Mouse (Mus musculus): ENCODE measurements around the gene Flot2. TPM values are rescaled to one million over a fixed set of nuclear protein-coding genes. Genes with fewer than 3 reads are reported as not detected.
"Not testable (repeated sequence)": the region's sequence is repeated elsewhere in the genome, so short reads cannot be mapped to it uniquely, and the experiment has no call there.

Flot2 gene
- 29.7 and 38.4 TPM in 2 replicates for total RNA-seq (2017)

GRCm38 (mm10) chr11:78037831-78038752 lies at the start of gene Flot2:
Gene Flot2, plus strand, starts transcription at chr11:78037931.
- ATAC-seq (replicated peaks; ENCODE audit: low read depth, poor library complexity, severe bottlenecking) = peak; percentile 78

DNA sequence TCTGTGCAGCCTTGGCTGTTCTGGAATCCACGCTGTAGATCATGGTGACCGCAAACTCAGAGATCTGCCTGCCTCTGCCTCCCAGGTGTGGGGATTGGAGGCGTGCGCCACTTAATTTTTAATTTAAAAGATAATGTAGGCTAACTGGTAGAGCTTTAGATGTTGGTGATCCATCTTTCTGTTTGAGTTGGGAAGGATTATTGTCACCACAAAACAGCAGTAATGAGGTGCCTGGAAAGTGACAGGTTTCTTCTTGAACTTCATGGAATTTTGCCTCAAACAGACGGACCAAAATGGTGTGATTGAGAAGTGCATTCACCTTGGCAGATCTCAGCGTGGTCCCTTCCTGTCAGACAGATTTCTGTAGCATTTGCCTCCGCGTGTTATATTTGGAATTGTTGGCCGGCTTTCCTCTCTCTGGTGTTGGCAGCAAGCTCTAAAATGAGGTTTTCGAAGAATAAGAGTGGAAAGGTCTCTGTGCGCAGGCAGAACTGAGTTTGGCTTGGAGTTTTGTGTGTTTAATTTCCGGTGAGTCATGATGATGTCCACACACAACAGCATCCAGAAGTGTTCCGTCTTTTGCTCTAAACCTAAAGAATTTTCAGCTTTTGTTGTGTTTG lies 48.5 kb upstream of the Flot2 start:
- ATAC-seq (replicated peaks; ENCODE audit: low read depth, poor library complexity, severe bottlenecking) = no peak

- no peak for ATAC-seq (replicated peaks; ENCODE audit: low read depth, poor library complexity, severe bottlenecking)
Measured at GRCm38 (mm10) chr11:77995556-77995955, 42.2 kb upstream of the Flot2 start.

DNA sequence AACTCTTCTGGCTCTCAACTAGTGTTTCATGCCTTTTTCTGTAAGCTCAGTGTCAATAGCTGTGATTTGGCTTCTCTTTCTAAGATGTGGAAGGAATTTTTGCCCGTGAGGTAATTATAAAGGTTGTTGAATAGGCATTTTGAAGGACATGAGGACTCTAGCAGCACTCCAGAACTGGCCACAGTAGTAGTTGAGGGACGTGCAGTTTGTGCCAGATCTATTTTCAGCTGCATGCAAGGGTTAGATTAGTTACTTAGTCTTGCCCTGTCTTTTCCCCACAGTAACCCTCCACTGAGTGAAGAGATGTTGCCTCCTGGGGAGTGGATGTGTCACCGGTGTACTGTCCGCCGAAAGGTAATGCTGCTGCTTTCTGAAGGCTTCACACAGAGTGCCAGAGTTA lies 31.3 kb upstream of the Flot2 start:
- no peak for ATAC-seq (replicated peaks; ENCODE audit: low read depth, poor library complexity, severe bottlenecking)

GRCm38 (mm10) chr11:78019676-78020075 lies 18.1 kb upstream of the Flot2 start:
- ATAC-seq (replicated peaks; ENCODE audit: low read depth, poor library complexity, severe bottlenecking) = peak; percentile 68

DNA sequence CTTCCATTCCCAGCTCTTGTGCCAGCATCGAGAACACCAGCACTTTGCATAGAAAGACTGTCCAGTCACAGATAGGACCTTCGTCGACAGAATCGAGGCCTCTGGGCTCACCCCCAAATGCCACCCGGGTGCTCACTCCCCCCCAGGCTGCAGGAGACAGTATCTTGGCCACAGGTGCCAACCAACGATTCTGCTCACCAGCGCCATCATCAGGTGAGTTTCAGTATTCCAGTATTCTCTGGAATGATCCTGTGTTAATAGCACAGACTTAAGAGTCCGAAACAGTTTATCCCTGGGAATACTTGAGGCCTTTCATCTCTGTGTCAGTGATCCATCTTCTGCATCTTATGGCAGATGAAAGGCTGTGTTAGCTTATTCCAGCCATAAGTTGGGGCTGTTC lies 14.1 kb upstream of the Flot2 start:
- 0 out of 2 replicates have a peak, but pooled peaks have one; percentile 45 for ATAC-seq (replicated peaks; ENCODE audit: low read depth, poor library complexity, severe bottlenecking)

GRCm38 (mm10) chr11:78029240-78029639 lies 8.5 kb upstream of the Flot2 start:
- ATAC-seq (replicated peaks; ENCODE audit: low read depth, poor library complexity, severe bottlenecking) = no peak

DNA sequence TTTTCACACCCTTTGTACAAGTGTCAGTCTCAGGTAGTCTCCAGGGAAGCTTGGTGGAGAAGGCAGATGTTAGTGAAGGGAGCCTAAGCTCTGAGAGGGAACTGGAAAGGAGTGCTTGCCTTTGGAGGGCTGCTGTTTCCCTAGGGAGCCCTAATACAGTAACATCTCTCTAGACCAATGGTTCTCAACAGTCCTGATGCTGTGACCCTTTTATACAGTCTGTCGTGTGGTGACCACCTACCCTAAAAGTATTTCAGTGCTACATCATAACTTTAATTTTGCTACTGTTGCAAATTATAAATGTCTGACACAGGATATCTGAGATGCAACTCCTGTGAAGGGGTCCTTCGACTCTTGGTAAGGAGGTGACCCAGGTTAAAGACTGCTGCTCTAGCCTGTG lies 7.1 kb upstream of the Flot2 start:
- ATAC-seq (replicated peaks; ENCODE audit: low read depth, poor library complexity, severe bottlenecking) = no peak

- ATAC-seq (replicated peaks; ENCODE audit: low read depth, poor library complexity, severe bottlenecking) = no peak
Measured at GRCm38 (mm10) chr11:78031389-78031788, 6.3 kb upstream of the Flot2 start.

- ATAC-seq (replicated peaks; ENCODE audit: low read depth, poor library complexity, severe bottlenecking) = peak; percentile 94
Measured at GRCm38 (mm10) chr11:78031947-78032808, 5.6 kb upstream of the Flot2 start, which contains the start of gene Dhrs13. Gene Dhrs13, plus strand, starts transcription at chr11:78032280.

- ATAC-seq (replicated peaks; ENCODE audit: low read depth, poor library complexity, severe bottlenecking) = no peak
Measured at GRCm38 (mm10) chr11:78032809-78033195, 4.9 kb upstream of the Flot2 start.

DNA sequence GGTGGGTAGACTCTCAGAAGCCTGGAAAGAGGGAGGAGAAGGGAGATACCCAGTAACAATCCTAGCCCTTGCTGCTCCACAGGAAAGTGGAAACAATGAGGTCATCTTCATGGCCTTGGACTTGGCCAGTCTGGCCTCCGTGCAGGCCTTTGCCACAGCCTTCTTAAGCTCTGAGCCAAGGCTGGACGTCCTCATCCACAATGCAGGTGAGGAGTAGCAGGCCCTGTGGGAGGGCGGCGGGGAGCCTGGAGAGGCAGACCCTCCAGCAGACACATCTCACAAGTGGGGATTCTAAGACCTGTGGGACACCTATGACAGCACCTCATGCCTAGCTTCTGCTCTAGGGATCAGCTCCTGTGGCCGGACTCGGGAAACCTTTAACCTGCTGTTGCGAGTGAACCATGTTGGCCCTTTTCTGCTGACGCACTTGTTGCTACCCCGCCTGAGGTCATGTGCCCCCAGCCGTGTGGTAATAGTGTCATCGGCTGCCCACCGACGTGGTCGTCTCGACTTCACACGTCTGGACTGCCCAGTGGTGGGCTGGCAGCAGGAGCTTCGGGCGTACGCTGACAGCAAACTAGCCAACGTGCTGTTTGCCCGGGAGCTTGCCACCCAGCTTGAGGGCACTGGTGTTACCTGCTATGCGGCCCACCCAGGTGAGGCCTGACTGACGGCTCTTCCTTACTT lies 3.7 kb upstream of the Flot2 start:
- ATAC-seq (replicated peaks; ENCODE audit: low read depth, poor library complexity, severe bottlenecking) = no peak

- ATAC-seq (replicated peaks; ENCODE audit: low read depth, poor library complexity, severe bottlenecking) = no peak
Measured at GRCm38 (mm10) chr11:78036791-78037190, 940 bp upstream of the Flot2 start.

DNA sequence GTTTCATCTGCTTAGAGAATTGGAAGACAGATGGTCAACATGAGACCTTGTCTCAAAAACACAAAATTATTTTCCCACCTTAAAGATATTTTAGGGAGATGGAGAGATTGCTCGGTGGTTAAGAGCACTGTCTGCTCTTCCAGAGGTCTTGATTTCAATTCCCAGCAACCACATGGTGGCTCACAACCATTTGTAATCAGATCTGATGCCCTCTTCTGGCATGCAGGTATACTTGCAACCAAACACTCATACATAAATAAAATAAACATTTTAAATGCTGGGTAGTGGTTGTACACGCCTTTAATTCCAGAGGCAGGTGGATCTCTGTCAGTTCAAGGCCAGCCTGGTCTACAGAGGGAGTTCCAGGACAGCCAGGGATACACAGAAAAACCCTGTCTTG lies 3.1 kb downstream of the Flot2 start:
- no peak for ATAC-seq (replicated peaks; ENCODE audit: low read depth, poor library complexity, severe bottlenecking)

DNA sequence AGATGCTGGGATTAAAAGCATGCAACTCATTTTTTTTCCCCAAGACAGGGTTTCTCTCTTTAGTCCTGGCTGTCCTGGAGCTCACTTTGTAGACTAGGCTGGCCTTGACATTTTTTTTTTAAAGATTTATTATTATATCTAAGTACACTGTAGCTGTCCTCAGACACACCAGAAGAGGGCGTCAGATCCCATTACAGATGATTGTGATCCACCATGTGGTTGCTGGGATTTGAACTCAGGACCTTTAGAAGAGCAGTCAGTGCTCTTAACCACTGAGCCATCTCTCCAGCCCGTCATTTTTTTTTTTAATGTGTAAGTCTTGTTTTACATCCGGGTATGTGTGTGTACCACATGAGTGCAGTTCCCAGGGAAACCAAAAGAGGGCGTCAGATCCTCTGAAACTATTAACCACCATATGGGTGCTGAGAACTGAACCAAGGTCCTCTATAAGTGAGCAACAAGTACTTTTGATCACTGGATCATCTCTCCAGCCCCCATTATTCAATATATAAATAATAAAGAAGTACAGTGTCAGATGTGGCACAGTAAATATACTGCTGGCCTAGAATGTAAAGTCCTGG lies 4.6 kb downstream of the Flot2 start:
- not testable (repeated sequence) for ATAC-seq (replicated peaks; ENCODE audit: low read depth, poor library complexity, severe bottlenecking)

- no peak for ATAC-seq (replicated peaks; ENCODE audit: low read depth, poor library complexity, severe bottlenecking)
Measured at GRCm38 (mm10) chr11:78044758-78045251, 7.1 kb downstream of the Flot2 start.

DNA sequence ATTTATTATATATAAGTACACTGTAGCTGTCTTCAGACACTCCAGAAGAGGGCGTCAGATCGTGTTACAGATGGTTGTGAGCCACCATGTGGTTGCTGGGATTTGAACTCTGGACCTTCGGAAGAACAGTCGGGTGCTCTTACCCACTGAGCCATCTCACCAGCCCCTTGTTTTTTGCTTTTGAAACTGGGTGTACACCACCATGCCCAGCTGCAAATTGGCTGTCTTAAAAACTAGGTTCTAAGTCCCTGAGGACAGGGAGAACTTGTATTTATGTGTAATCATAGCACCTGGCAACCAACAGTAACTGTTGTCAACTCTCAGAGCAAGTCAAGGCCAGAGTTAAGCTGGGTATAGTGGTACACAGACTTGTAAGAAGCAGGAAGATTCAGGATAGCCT lies 10.9 kb downstream of the Flot2 start:
- ATAC-seq (replicated peaks; ENCODE audit: low read depth, poor library complexity, severe bottlenecking) = not testable (repeated sequence)

- no peak for ATAC-seq (replicated peaks; ENCODE audit: low read depth, poor library complexity, severe bottlenecking)
Measured at GRCm38 (mm10) chr11:78053078-78053477, 15.3 kb downstream of the Flot2 start.

DNA sequence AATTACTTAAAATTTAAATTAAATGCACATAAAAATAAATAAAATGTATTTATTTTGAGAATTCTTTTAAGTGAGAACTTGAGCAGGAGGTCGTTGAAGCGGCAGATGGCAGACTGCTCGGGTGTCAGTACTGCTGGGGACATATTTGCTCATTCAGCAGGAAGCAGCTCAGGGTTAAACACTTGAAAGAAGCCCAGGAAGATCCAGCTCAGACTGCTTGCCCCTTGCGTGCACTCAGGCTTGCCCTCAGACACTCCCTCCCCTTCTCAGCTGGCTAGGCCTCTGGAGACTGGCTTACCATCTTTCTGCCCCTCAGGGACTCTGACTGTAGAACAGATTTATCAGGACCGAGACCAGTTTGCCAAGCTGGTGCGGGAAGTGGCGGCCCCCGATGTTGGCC lies 19.2 kb downstream of the Flot2 start:
- no peak for ATAC-seq (replicated peaks; ENCODE audit: low read depth, poor library complexity, severe bottlenecking)

Measured in common myeloid progenitor, adult 5-6 weeks (primary cell).